Mouse (Mus musculus): Measurements from ENCODE around the gene Zfp212. TPM values are rescaled to one million over a fixed set of nuclear protein-coding genes. Genes with fewer than 3 reads are reported as not detected.
A peak's percentile ranks its signal among the peaks of the same experiment; 100 is the strongest.
"Not testable (repeated sequence)": the region's sequence is repeated elsewhere in the genome, so short reads cannot be mapped to it uniquely, and the experiment has no call there.

The Zfp212 gene
- polyA plus RNA-seq, 1 experiment from 2014 or later: 16.1 TPM

GRCm38 (mm10) chr6:47943721-47944120 is 23.4 kb downstream of the Zfp212 start:
- peak overlapping the region; percentile 76 for H3K4me2 ChIP-seq
- no peaks in the 10 kb centered on the region for H3K9me3 ChIP-seq (replicated peaks)
- ATAC-seq (ENCODE audit: low FRiP score): no peak
- no peak overlapping the region for H3K27ac ChIP-seq (replicated peaks)
- peaks cover 6% of the 10 kb centered on the region for H3K36me3 ChIP-seq
- WGBS: 81% methylated on average over 3 of the region's 3 CpGs
- peaks cover 15% of the 10 kb centered on the region for H3K4me1 ChIP-seq
- no peaks in the 10 kb centered on the region for H3K27me3 ChIP-seq (replicated peaks)
- H3K4me3 ChIP-seq (replicated peaks): peak overlapping the region; percentile 42
- H3K9ac ChIP-seq (replicated peaks): no peak overlapping the region

GRCm38 (mm10) chr6:47947388-47947787 is 27.1 kb downstream of the Zfp212 start:
- 97% methylated on average over 4 of the region's 4 CpGs for WGBS
- H3K4me2 ChIP-seq: no peak overlapping the region
- H3K4me3 ChIP-seq (replicated peaks): no peak overlapping the region
- no peaks in the 10 kb centered on the region for H3K27me3 ChIP-seq (replicated peaks)
- peaks cover 6% of the 10 kb centered on the region for H3K36me3 ChIP-seq
- ATAC-seq (ENCODE audit: low FRiP score): no peak
- no peak overlapping the region for H3K9ac ChIP-seq (replicated peaks)
- no peaks in the 10 kb centered on the region for H3K9me3 ChIP-seq (replicated peaks)
- peaks cover 14% of the 10 kb centered on the region for H3K4me1 ChIP-seq
- no peak overlapping the region for H3K27ac ChIP-seq (replicated peaks)

DNA sequence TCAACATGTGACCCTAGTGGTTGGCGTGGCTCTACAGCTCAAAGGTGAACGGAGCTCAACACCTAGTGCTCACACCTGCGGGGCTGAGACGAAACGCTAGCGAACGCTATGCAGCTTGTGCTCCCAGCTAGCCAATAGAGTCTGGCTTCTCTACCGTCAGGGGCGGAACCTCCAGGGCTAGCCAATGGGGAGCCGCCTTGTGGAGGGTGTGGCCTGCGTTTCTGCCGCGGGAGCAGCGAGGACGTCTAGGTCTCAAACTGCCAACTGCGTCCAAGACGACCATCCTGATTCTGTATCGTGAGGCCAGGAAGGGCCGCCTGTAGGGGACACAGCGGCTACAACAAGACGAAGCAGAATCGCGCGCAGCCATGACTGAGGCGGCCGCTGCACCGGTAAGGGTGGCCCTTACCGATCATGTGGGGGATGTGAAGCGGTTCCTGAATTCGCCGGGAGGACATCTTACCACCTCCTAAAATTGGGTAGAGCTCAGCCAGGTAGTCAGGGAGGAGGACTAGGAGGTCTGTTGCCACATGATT is 33.0 kb downstream of the Zfp212 start, which contains the start of gene Zfp956:
TSS of gene Zfp956 (plus strand) at position 200 of the 536 bp plus-strand sequence.
- peak within 1 kb of the TSS; percentile 70 for H3K4me2 ChIP-seq
- H3K27me3 ChIP-seq (replicated peaks): no peaks in the 10 kb centered on the region
- H3K9me3 ChIP-seq (replicated peaks): no peaks in the 10 kb centered on the region
- H3K4me1 ChIP-seq: peaks cover 20% of the 10 kb centered on the region
- H3K4me3 ChIP-seq (replicated peaks): peak within 1 kb of the TSS; percentile 71
- ATAC-seq (ENCODE audit: low FRiP score): peak; percentile 100
- peaks cover 17% of the 10 kb centered on the region for H3K36me3 ChIP-seq
- peak within 1 kb of the TSS; percentile 75 for H3K9ac ChIP-seq (replicated peaks)
- WGBS: under 1% methylated on average over 31 of the region's 31 CpGs
- H3K27ac ChIP-seq (replicated peaks): peak within 1 kb of the TSS; percentile 87

DNA sequence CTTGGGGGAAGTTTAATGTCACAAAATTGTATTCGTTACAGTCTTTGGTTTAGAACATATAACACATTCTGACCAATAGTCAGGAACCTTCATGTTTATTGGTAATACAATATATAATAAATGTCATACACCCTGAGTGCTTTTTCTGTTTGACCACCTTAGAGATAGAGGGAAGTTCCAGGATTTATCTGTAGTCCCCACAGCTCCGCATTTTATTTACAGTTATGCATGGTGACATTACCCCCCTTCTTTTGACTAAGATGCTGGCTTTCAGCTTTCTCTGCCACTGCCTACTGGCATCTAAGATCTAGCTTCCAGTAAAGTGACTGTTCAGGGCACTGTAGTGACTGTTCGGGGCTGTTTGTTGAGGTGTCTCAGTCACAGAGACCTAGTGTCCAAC is 34.1 kb downstream of the Zfp212 start:
- Histone ChIP-seq H3K27me3 (replicated peaks) (no peaks in the 10 kb centered on the region), H3K9ac (replicated peaks) (0 out of 2 replicates have a peak overlapping the region, but pooled peaks have one; percentile 75), H3K9me3 (replicated peaks) (no peaks in the 10 kb centered on the region), H3K4me2 (peak overlapping the region; percentile 70), H3K4me1 (peaks cover 20% of the 10 kb centered on the region), H3K4me3 (replicated peaks) (peak overlapping the region; percentile 71), H3K36me3 (peaks cover 29% of the 10 kb centered on the region), H3K27ac (replicated peaks) (no peak overlapping the region)
- no peak for ATAC-seq (ENCODE audit: low FRiP score)
- WGBS: 93% methylated on average over 3 of the region's 3 CpGs

DNA sequence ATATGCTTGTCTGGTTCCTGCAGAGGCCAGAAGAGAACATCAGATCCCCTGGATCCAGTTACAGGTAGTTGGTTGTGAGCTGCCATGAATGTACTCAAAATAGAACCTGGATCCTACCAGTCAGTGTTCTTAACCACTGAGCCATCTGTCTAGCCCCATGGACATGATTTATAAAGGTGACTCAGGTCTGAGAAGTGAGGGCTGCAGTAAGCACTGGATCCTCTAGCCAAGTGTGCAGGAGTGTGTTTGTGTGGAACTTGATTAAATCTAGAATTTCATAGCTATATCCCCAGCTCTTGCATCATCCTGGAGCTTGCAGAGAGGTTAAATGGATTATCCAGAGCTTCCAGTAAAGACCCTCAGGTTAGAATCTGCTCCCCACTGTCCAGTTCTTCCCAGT is 37.5 kb downstream of the Zfp212 start:
- peaks cover 60% of the 10 kb centered on the region for H3K36me3 ChIP-seq
- no peak for ATAC-seq (ENCODE audit: low FRiP score)
- no peak overlapping the region for H3K4me3 ChIP-seq (replicated peaks)
- H3K27ac ChIP-seq (replicated peaks): no peak overlapping the region
- H3K9me3 ChIP-seq (replicated peaks): no peaks in the 10 kb centered on the region
- no peak overlapping the region for H3K4me2 ChIP-seq
- H3K9ac ChIP-seq (replicated peaks): no peak overlapping the region
- peaks cover 18% of the 10 kb centered on the region for H3K4me1 ChIP-seq
- no peaks in the 10 kb centered on the region for H3K27me3 ChIP-seq (replicated peaks)

DNA sequence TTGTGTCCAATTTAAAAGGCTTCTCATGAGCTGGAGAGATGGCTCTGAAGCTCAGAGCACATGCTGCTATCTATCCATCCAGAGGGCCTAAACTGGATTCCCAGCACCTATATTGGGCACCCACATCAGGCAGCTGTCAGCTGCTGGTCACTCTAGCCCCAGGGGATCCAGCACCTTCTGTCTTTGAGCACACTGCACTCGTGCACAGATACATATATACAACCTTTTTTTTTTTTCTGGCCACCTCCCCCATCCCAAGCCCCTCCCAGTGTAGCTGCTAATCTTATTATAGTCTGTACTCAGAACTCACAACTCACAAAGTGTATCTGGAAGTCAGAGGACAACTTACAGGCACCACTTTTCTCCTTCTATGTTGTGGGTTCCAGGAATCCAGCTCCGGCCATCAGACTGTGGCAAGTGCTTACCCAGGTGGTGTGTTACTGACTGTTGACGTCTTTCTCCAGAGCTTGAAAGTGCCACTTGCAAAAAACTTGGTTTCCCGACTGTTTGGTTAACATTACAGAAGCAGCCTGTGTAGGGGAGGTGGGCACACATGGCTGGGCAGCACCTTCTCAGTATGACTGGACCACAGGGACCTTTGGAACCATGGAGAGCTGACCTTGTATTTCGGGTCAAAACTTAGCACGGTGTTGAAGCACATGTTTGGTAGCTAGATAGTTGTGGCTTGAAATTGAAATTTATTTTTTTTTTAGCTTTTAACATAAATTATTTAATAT is 40.6 kb downstream of the Zfp212 start:
- Histone ChIP-seq H3K27me3 (replicated peaks) (no peaks in the 10 kb centered on the region), H3K27ac (replicated peaks) (no peak overlapping the region), H3K4me2 (no peak overlapping the region), H3K4me3 (replicated peaks) (no peak overlapping the region), H3K9ac (replicated peaks) (no peak overlapping the region), H3K4me1 (no peaks in the 10 kb centered on the region), H3K36me3 (peaks cover 90% of the 10 kb centered on the region), H3K9me3 (replicated peaks) (no peaks in the 10 kb centered on the region)
- WGBS: 91% methylated on average over 6 of the region's 6 CpGs
- ATAC-seq (ENCODE audit: low FRiP score): no peak

GRCm38 (mm10) chr6:47963051-47963450 is 42.8 kb downstream of the Zfp212 start:
- Histone ChIP-seq H3K27ac (replicated peaks) (no peak overlapping the region), H3K4me3 (replicated peaks) (no peak overlapping the region), H3K36me3 (peaks cover 80% of the 10 kb centered on the region), H3K27me3 (replicated peaks) (no peaks in the 10 kb centered on the region), H3K4me2 (no peak overlapping the region), H3K9me3 (replicated peaks) (no peaks in the 10 kb centered on the region), H3K9ac (replicated peaks) (no peak overlapping the region), H3K4me1 (no peaks in the 10 kb centered on the region)
- WGBS: 90% methylated on average over 7 of the region's 7 CpGs
- no peak for ATAC-seq (ENCODE audit: low FRiP score)

DNA sequence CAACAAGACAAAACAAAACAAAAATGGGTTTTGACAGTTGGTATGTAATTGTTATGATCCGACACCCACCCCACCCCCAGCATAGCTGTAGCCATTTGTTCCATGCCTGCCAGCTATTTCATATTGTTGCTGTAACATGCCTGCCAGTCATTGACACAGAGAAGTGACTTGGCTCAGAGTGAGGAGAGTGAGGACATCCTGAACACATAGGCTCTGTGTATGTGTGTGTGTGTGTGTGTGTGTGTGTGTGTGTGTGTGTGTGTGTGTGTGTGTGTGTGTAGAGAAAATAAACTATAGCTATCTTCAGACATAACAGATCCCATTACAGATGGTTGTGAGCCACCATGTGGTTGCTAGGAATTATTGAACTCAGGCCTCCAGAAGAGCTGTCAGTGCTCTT is 47.9 kb downstream of the Zfp212 start:
- H3K9ac ChIP-seq (replicated peaks); H3K4me1 ChIP-seq; H3K4me3 ChIP-seq (replicated peaks); H3K4me2 ChIP-seq; H3K9me3 ChIP-seq (replicated peaks); ATAC-seq (ENCODE audit: low FRiP score); H3K27ac ChIP-seq (replicated peaks); H3K27me3 ChIP-seq (replicated peaks): not testable (repeated sequence)
- WGBS: 91% methylated on average over 1 of the region's 1 CpGs
- H3K36me3 ChIP-seq: peaks cover 32% of the 10 kb centered on the region

DNA sequence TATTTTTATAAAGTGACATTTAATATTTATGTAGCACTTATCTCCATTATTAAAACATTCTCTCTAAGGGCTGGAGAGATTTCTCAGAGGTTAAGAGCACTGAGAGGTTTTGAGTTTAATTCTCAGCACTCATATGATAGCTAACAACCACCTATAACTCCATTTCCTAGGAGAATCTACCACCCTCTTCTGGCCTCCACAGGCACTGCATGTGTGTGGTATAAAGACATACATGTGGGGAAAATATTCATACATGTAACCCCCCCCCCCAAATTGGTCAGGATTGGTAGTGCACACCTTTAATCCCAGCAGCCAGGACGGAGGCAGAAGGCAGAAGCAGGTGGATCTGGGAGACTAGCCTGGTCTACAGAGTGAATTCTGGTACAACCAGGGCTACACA is 54.3 kb downstream of the Zfp212 start:
- no peak for ATAC-seq (ENCODE audit: low FRiP score)
- no peak overlapping the region for H3K9ac ChIP-seq (replicated peaks)

GRCm38 (mm10) chr6:47978897-47979368 is 58.7 kb downstream of the Zfp212 start:
- 24% methylated on average over 6 of the region's 6 CpGs for whole genome bisulfite sequencing
- Histone ChIP-seq H3K36me3 (no peaks in the 10 kb centered on the region), H3K4me1 (no peaks in the 10 kb centered on the region), H3K4me3 (replicated peaks) (no peak overlapping the region), H3K27ac (replicated peaks) (no peak overlapping the region), H3K9me3 (replicated peaks) (no peaks in the 10 kb centered on the region), H3K9ac (replicated peaks) (no peak overlapping the region), H3K27me3 (replicated peaks) (no peaks in the 10 kb centered on the region), H3K4me2 (no peak overlapping the region)
- peak; percentile 87 for ATAC-seq (ENCODE audit: low FRiP score)

More for the DNA sequence above, 54.3 kb downstream of the Zfp212 start:
- no peaks in the 10 kb centered on the region for H3K9me3 ChIP-seq (replicated peaks)
- H3K4me2 ChIP-seq: no peak overlapping the region
- no peaks in the 10 kb centered on the region for H3K4me1 ChIP-seq
- no peak overlapping the region for H3K27ac ChIP-seq (replicated peaks)
- no peaks in the 10 kb centered on the region for H3K27me3 ChIP-seq (replicated peaks)
- H3K4me3 ChIP-seq (replicated peaks): no peak overlapping the region
- H3K36me3 ChIP-seq: no peaks in the 10 kb centered on the region
- WGBS: 90% methylated on average over 1 of the region's 1 CpGs
